In genomic region chr9:102403086-102404021, GRCm38 (mm10) we compare ENCODE assay signal across 8 mouse cellular contexts. TPM values are rescaled to one million over a fixed set of nuclear protein-coding genes. Genes with fewer than 3 reads are reported as not detected.
DNase-seq lines count a peak whose midpoint lies in the region; ATAC-seq and TF ChIP-seq lines count a peak whose summit lies in the region.

No protein-coding gene starts in this region.

- in situ Hi-C loops in ES-E14 (cut with MboI; ENCODE audit: low sequenced_read_pairs in 2 of 2, unreplicated experiment in 2 of 2) = no loop called here

- TF ChIP-seq CTCF in layer of hippocampus, adult 2 months (conservative IDR thresholded peaks at IDR 0.05) = peak; percentile 96

- no peaks in the 10 kb centered on the region for H3K27me3 ChIP-seq in forebrain, embryonic 14.5 days (replicated peaks; ENCODE audit: control insufficient read depth, insufficient read depth, low read length)
- H3K27me3 ChIP-seq in lung, embryonic 16.5 days (ENCODE audit: control insufficient read depth, insufficient read depth, low read depth, low read length) = no peaks in the 10 kb centered on the region

- H3K9ac ChIP-seq in ES-E14 (ENCODE audit: insufficient read depth, low read depth, low read length, poor library complexity, severe bottlenecking) = no peak overlapping the region
- no peak overlapping the region for H3K9ac ChIP-seq in forebrain, embryonic 14.5 days (ENCODE audit: low read length)
- no peak overlapping the region for H3K9ac ChIP-seq in lung, embryonic 16.5 days (ENCODE audit: low read length)

- H3K27ac ChIP-seq in ES-E14 (ENCODE audit: insufficient read depth, low read depth, low read length, poor library complexity, severe bottlenecking) = no peak overlapping the region
- H3K27ac ChIP-seq in forebrain, embryonic 14.5 days (ENCODE audit: low read depth, low read length) = no peak overlapping the region
- no peak overlapping the region for H3K27ac ChIP-seq in layer of hippocampus, adult 2 months
- no peak overlapping the region for H3K27ac ChIP-seq in lung, embryonic 16.5 days (ENCODE audit: low read length)

- H3K4me3 ChIP-seq in ES-E14 (ENCODE audit: insufficient read depth in 1 of 2, low read depth in 1 of 2, low read length in 2 of 2, poor library complexity in 1 of 2, severe bottlenecking in 1 of 2) = no peak overlapping the region
- no peak overlapping the region for H3K4me3 ChIP-seq in forebrain, embryonic 14.5 days (ENCODE audit: low read depth, low read length)
- peak overlapping the region; percentile 14; the same call in 1 of the 2 replicates for H3K4me3 ChIP-seq in layer of hippocampus, adult 2 months
- H3K4me3 ChIP-seq in lung, embryonic 16.5 days (ENCODE audit: low read length) = no peak overlapping the region

- H3K4me1 ChIP-seq in ES-E14 (ENCODE audit: control insufficient read depth in 2 of 2, insufficient read depth in 2 of 2, low read length in 2 of 2, poor library complexity in 1 of 2) = peaks cover 0 to 1% of the 10 kb centered on the region in 2 experiments; a peak in 1 of 4 replicates
- H3K4me1 ChIP-seq in forebrain, embryonic 14.5 days (ENCODE audit: control insufficient read depth, insufficient read depth, low read length) = no peaks in the 10 kb centered on the region
- H3K4me1 ChIP-seq in lung, embryonic 16.5 days (replicated peaks; ENCODE audit: control insufficient read depth, insufficient read depth, low read length) = no peaks in the 10 kb centered on the region

- peak; percentile 53 for DNase-seq in ES-E14 (ENCODE audit: low read depth, low spot score)
- peak; percentile 83 for DNase-seq in forebrain, embryonic 14.5 days (ENCODE audit: low spot score)
- DNase-seq in heart, postnatal 14 days = peak; percentile 39 to 57
- DNase-seq in layer of hippocampus, adult 2 months (ENCODE audit: low spot score in 2 of 2) = peak; percentile 50 to 62
- DNase-seq in right cerebral cortex, adult 18-20 months = peak; percentile 64
- no peak for DNase-seq in spleen, adult 18-20 months

- intact Hi-C loops in heart, postnatal 14 days (cut with DNase I) = loop anchor here (2.0 to 5.0 kb wide), 2 partner anchors 109 to 141 kb away; no protein-coding TSS in a partner anchor

- ATAC-seq in cerebellum, adult (ENCODE audit: insufficient number of reproducible peaks, low FRiP score, low TSS enrichment) = peak; percentile 64; the same call in 1 of the 2 replicates
- ATAC-seq in forebrain, embryonic 14.5 days = peak; percentile 76
- ATAC-seq in lung, embryonic 16.5 days (ENCODE audit: low read depth) = peak; percentile 54; the same call in 1 of the 2 replicates

- WGBS in forebrain, embryonic 14.5 days = 30% methylated on average over 18 of the region's 18 CpGs
- 19% methylated on average over 18 of the region's 18 CpGs for WGBS in lung, embryonic 16.5 days

- H3K36me3 ChIP-seq in ES-E14 (ENCODE audit: control insufficient read depth, insufficient read depth, low read length, poor library complexity, severe bottlenecking) = no peaks in the 10 kb centered on the region
- no peaks in the 10 kb centered on the region for H3K36me3 ChIP-seq in forebrain, embryonic 14.5 days (ENCODE audit: control insufficient read depth, insufficient read depth, low read length)
- no peaks in the 10 kb centered on the region for H3K36me3 ChIP-seq in lung, embryonic 16.5 days (ENCODE audit: control insufficient read depth, insufficient read depth, low read length)

- 0 out of 2 replicates have a peak overlapping the region, but pooled peaks have one; percentile 3 for H3K4me2 ChIP-seq in forebrain, embryonic 14.5 days (ENCODE audit: low read length)
- H3K4me2 ChIP-seq in lung, embryonic 16.5 days (ENCODE audit: low read depth, low read length) = no peak overlapping the region

- no peaks in the 10 kb centered on the region for H3K9me3 ChIP-seq in ES-E14 (ENCODE audit: control insufficient read depth, insufficient read depth, low read depth, low read length)
- no peaks in the 10 kb centered on the region for H3K9me3 ChIP-seq in forebrain, embryonic 14.5 days (replicated peaks; ENCODE audit: control insufficient read depth, low read length)
- no peaks in the 10 kb centered on the region for H3K9me3 ChIP-seq in lung, embryonic 16.5 days (ENCODE audit: control insufficient read depth, low read length)

TF ChIP-seq in ES-E14, 5 proteins besides CTCF, POLR2A, EP300 and RAD21:
- TF ChIP-seq CHD2 (IDR thresholded peaks at IDR 0.05; ENCODE audit: low read depth, low read length) = no peak
- no peak for TF ChIP-seq ZC3H11A (IDR thresholded peaks at IDR 0.05; ENCODE audit: borderline replicate concordance, low read depth, low read length)
- no peak for TF ChIP-seq MAFK (IDR thresholded peaks at IDR 0.05; ENCODE audit: insufficient read depth, low read depth, low read length)
- no peak for TF ChIP-seq HCFC1 (IDR thresholded peaks at IDR 0.05; ENCODE audit: borderline replicate concordance, insufficient read depth, low read length)
- TF ChIP-seq ZNF384 (IDR thresholded peaks at IDR 0.05; ENCODE audit: low read depth, low read length) = no peak

RNA-seq across cellular contexts. Expression of gene Ephb1, which starts 48.9 kb away (rescaled TPM):
- 0.27 and 0.32 TPM in 2 replicates for total RNA-seq in ES-E14 (2012; rRNA removed)
- 27.8 and 32.5 TPM in 2 replicates for polyA plus RNA-seq in forebrain, embryonic 14.5 days (2014; fragmentation: Nextera tagmentation; extraction: Ambion mirVana)
- total RNA-seq in heart, postnatal 14 days (2021) = 10 to 100 TPM; 10.8 to 12.7 TPM
- 10 to 100 TPM; 23.5 to 26.3 TPM for total RNA-seq in layer of hippocampus, adult 2 months (2021)
- 1.4 and 1.8 TPM in 2 replicates for polyA plus RNA-seq in lung, embryonic 16.5 days (2015; fragmentation: Nextera tagmentation; extraction: Ambion mirVana)

Comparison
In these comparisons a context has a peak if more than half of its experiments do, and no peak if none do; other contexts are left out.
1. DNase-seq: peak in ES-E14 (single experiment), forebrain, embryonic 14.5 days (single experiment), heart, postnatal 14 days (2 of 2), layer of hippocampus, adult 2 months (2 of 2) and right cerebral cortex, adult 18-20 months (single experiment); none in spleen, adult 18-20 months (0 of 2).
2. Peak in every context shown above with its lines, with median percentiles within 50 percentile points of each other: ATAC-seq.